Mouse (Mus musculus) T-cell, adult 2 months (primary cell): Measurements from ENCODE around the gene Kdm2b.
A peak's percentile ranks its signal among the peaks of the same experiment; 100 is the strongest.

ENCODE experiments used
- DNase-seq: peaks from one replicate; pipeline ENCODE4 v3.0.0; 2022; ENCODE audit warnings: low spot score

The Kdm2b gene

GRCm38 (mm10) chr5:122893270-122893669 lies 96.4 kb downstream of the Kdm2b start:
- DNase-seq, result no peak

GRCm38 (mm10) chr5:122890396-122890795 lies 99.2 kb downstream of the Kdm2b start:
- no peak for DNase-seq

- DNase-seq, result no peak
These were observed 100.9 kb downstream of the Kdm2b start for GRCm38 (mm10) chr5:122888612-122889214.

GRCm38 (mm10) chr5:122887926-122888611 lies 101.6 kb downstream of the Kdm2b start:
- no peak for DNase-seq

DNA sequence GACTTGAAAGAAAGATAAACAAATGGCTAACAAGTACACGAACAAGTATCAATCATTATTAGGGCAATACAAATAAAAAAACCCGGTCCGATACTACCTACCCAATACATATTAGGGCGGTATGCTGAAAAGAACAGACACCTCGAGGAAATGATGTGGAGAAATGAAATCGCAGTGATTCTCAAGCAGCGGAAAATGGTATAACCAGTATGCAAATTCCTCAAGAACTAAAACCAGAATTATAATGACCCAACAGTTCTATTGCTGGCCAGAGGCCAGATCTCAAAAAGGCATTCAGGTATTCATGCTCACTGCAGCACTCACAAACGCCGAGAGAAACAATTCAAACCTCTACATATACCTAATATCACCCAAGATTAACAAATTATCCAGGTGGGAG lies 102.6 kb downstream of the Kdm2b start:
- DNase-seq, result no peak

- no peak for DNase-seq
These were observed 104.9 kb downstream of the Kdm2b start for GRCm38 (mm10) chr5:122884594-122885348.

DNA sequence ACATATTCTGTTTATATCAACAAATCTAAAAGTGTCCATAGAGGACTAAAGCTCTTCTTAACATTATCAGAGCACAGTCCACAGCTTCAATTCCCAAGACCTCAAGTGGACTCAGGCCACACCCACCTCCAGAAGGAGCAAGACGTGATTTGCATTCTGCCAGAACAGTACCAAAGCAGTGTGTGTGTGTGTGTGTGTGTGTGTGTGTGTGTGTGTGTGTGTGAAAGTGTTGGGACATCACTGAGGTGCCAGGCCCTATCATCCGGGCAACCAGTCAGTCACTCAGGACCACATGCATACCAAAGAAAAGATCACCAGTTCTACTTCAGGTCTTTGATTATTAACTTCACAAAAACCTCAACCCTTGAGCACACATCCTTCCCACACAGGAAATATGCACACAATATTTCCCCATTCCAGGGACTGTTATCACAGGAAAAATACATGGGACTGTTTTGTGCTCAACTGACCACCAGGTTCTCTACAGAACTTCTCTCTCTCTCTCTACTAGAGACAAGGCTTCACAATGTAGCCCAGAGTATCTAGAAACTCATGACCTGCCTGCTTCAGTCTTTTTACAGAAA lies 105.9 kb downstream of the Kdm2b start:
- DNase-seq, result no peak

DNA sequence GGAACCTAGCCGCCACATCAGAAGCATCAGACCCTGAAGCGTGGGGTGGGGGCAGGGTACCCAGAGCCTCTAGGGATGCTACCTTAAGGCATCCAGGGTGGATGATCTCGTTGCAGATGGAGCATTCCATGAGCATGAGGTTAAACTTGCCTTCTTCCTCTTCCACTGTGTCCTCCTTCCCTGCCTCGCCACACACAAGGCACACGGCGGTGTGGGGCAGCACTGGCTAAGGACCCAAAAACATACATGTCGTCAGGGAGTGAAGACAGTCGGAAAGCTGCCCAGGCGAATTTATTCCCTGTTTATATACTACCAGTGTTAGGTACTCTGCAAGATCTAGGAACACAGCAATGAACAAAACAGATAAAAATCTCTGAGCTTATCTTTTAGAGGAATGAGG lies 106.4 kb downstream of the Kdm2b start:
- no peak for DNase-seq

- DNase-seq, result no peak
These were observed 107.2 kb downstream of the Kdm2b start for GRCm38 (mm10) chr5:122882256-122883050.

- peak; percentile 38 for DNase-seq
These were observed 108.3 kb downstream of the Kdm2b start for GRCm38 (mm10) chr5:122881313-122881712.

DNA sequence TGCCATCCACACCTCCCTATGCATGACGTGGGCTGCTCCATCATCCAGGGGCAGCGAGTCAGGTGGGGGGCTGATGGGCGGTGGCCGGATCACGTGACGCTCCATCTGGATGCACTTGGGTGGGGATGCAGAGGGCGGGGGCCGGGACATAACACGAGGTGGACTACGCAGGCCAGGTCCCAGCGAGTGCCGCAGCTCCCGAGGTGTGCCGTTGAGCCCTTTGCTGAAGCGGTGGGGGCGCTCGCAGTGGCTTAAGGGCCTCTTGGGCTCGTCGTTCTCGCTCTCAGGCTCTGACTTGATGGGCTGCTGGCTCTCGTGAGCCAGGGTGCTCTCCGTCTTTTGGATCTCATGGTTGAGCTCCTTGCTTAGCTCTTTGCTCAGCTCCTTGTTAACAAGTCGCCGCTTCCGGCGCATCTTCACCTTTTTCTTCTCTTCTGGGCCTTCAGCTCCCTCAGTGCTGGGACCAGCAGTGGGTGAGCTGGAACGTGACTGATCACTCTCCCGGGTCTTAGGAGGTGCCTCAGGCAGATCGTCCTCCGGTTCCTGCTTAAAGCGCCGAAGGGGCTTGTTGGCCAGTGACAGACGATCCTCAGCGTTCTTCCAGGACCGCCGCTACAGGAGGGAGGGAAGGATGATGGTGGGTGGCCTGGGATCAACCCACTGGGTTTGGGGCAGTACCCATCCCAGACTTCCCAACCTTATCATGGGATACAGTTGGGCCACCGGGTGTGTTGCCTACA lies 109.2 kb downstream of the Kdm2b start:
- no peak for DNase-seq

DNA sequence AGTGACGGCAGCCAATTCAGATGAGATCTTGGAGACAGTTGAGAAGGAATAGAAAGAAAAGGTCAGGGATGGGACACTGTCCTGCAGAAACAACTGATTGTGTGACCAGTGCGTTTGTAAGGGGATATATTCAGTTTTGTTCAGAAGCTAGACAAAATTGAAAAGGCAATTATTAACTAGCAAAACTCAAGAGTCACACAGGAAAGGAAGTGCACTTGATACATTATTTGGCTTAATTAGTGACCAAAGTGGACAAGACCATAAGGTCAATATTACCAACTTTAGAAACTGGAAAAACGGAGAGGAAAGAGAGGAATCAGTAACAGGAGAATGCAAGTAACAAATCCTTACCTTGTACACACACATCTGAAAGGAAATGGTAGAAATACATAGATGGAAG lies 113.0 kb downstream of the Kdm2b start:
- no peak for DNase-seq

DNA sequence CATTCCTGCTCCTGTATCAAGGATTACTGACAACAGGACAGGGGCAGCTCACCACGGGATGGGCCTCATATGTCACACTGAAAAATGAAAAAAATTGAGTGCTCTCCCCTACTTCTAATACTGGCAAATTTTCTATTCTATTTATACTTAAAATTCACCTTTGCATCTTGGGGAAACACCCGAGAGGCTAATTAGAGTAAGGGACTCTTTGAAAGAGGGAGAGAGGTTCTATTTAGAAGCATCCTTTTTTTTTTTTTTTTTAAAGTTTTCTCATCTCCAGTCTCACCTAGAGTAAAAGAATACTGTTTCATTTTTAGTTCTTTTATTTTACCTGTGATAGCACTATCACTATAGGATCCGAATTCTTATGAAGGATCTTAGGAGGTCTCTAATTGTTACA lies 115.3 kb downstream of the Kdm2b start:
- no peak for DNase-seq

- DNase-seq, result no peak
These were observed 116.0 kb downstream of the Kdm2b start for GRCm38 (mm10) chr5:122873573-122873972.

- DNase-seq, result no peak
These were observed 117.0 kb downstream of the Kdm2b start for GRCm38 (mm10) chr5:122872626-122873025.

DNA sequence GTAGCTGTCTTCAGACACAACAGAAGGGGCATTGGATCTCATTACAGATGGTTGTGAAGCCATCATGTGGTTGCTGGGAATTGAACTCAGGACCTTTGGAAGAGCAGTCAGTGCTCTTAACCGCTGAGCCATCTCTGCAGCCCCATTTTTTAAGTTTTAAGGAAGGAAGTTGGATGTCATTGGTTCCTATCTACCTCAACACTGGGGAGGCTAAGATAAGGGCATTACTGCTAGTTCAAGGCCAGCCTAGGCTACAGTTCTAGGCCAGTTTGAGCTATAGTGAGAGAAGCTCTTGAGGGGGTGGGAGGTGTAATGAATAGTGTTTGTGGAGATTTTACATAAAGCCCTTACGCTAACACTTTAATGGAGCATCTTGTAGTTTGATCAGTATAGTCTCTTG lies 126.6 kb downstream of the Kdm2b start:
- no peak for DNase-seq

- peak; percentile 12 for DNase-seq
These were observed 133.8 kb downstream of the Kdm2b start for GRCm38 (mm10) chr5:122855858-122856257.

DNA sequence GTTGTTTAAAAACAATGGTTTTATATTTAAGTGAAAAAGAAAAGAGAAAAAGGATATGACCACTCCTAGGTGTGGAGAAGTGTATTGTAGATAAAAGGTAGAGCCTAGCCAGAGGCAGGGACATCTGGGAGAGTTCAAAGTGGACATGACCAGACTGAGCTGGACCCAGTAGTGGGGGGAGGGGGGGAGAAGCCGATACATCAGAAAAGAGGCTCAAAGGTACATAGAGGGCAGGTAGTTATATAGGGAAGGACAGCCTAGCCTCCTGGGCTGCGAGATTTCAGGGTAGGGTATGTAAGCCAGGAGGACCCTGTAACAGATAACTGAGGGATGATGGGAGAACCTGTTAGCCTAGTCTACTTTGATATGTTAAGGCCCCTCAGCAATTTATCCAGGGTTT lies 137.0 kb downstream of the Kdm2b start:
- no peak for DNase-seq

GRCm38 (mm10) chr5:122850319-122851002 lies 139.2 kb downstream of the Kdm2b start:
- DNase-seq, result no peak

DNA sequence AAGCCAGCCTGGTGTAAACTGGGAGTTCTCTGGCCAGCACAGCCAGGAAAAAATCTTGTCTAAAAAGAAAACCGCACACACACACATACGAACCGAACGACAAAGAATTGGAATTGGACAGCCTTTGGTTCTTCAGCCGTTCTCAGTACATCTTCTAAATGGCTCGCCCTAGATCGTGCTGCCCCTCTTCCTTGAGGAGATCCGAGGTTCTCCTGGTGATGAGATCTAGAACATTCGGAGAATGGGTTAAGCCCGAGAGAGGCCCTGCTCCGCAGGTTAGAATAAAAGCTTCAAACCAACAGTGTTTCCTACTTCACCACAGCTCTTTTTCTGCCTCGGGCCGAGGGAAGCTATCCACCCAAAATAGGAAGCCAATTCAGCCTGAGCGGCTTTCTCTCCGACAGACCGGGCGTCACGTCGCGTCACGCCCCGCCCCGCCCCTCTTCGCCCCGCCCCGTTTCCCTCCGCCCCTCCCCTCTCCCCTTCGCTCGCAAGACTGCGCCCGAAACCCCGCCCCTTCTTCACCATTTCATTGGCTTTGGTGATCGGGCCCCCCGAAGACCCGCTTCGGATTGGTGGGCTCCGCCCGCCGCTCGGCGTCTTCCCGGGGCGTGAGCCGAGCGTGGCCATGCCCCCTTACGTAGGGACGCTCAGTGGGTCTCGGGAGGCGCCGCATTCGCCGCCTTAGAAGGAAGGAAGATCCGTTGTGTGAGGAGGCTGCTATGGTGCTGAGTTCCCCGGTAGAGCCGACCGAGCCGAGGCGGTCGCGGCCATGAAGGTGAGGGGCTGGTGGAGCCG lies 139.9 kb downstream of the Kdm2b start, which contains the start of gene Rnf34:
Rnf34 (plus strand) TSS at position 528 of the 798 bp plus-strand sequence.
- peak; percentile 99 for DNase-seq
